Mouse (Mus musculus): ENCODE results near the gene Cers6. TPM values are rescaled to one million over a fixed set of nuclear protein-coding genes. Genes with fewer than 3 reads are reported as not detected.

The Cers6 gene
- polyA plus RNA-seq, 1 experiment from 2014 or later, result 70.7 TPM

- H3K4me3 ChIP-seq, result no peak overlapping the region
- ATAC-seq (replicated peaks), result no peak
- H3K27me3 ChIP-seq (replicated peaks), result no peaks in the 10 kb centered on the region
- no peaks in the 10 kb centered on the region for H3K36me3 ChIP-seq (replicated peaks)
- WGBS, result 96% methylated on average over 3 of the region's 3 CpGs
- H3K4me1 ChIP-seq, result peaks cover 12% of the 10 kb centered on the region; the same call in 1 of the 2 replicates
- H3K9ac ChIP-seq, result no peak overlapping the region
- no peaks in the 10 kb centered on the region for H3K9me3 ChIP-seq
- H3K27ac ChIP-seq, result no peak overlapping the region
- no peak overlapping the region for H3K4me2 ChIP-seq
Observed at GRCm38 (mm10) chr2:68956146-68956545, 94.9 kb downstream of the Cers6 start.

GRCm38 (mm10) chr2:68957831-68958230 is 96.6 kb downstream of the Cers6 start:
- Histone ChIP-seq H3K9me3 (no peaks in the 10 kb centered on the region), H3K4me1 (peaks cover 12% of the 10 kb centered on the region; the same call in 1 of the 2 replicates), H3K9ac (no peak overlapping the region), H3K27ac (peak overlapping the region; percentile 59; the same call in 1 of the 2 replicates), H3K4me3 (no peak overlapping the region), H3K27me3 (replicated peaks) (no peaks in the 10 kb centered on the region), H3K4me2 (no peak overlapping the region), H3K36me3 (replicated peaks) (no peaks in the 10 kb centered on the region)
- 68% methylated on average over 7 of the region's 7 CpGs for WGBS
- peak; percentile 77 for ATAC-seq (replicated peaks)

- 97% methylated on average over 4 of the region's 4 CpGs for WGBS
- no peak overlapping the region for H3K27ac ChIP-seq
- ATAC-seq (replicated peaks), result no peak
Observed at GRCm38 (mm10) chr2:68959573-68959972, 98.3 kb downstream of the Cers6 start.

GRCm38 (mm10) chr2:68960060-68960459 is 98.8 kb downstream of the Cers6 start:
- ATAC-seq (replicated peaks), result no peak
- 91% methylated on average over 5 of the region's 5 CpGs for WGBS

More at GRCm38 (mm10) chr2:68959573-68959972, 98.3 kb downstream of the Cers6 start:
- Histone ChIP-seq H3K9ac (no peak overlapping the region), H3K4me1 (peaks cover 12% of the 10 kb centered on the region; the same call in 1 of the 2 replicates), H3K4me3 (no peak overlapping the region), H3K9me3 (no peaks in the 10 kb centered on the region), H3K27me3 (replicated peaks) (no peaks in the 10 kb centered on the region), H3K4me2 (no peak overlapping the region), H3K36me3 (replicated peaks) (no peaks in the 10 kb centered on the region)

GRCm38 (mm10) chr2:68960620-68961019 is 99.4 kb downstream of the Cers6 start:
- Histone ChIP-seq H3K27ac (no peak overlapping the region), H3K27me3 (replicated peaks) (no peaks in the 10 kb centered on the region), H3K4me2 (no peak overlapping the region), H3K9me3 (no peaks in the 10 kb centered on the region), H3K9ac (no peak overlapping the region), H3K36me3 (replicated peaks) (no peaks in the 10 kb centered on the region), H3K4me3 (no peak overlapping the region), H3K4me1 (peaks cover 12% of the 10 kb centered on the region; the same call in 1 of the 2 replicates)
- ATAC-seq (replicated peaks), result no peak
- 88% methylated on average over 10 of the region's 10 CpGs for WGBS

More at GRCm38 (mm10) chr2:68960060-68960459, 98.8 kb downstream of the Cers6 start:
- no peak overlapping the region for H3K27ac ChIP-seq
- no peaks in the 10 kb centered on the region for H3K9me3 ChIP-seq
- no peak overlapping the region for H3K9ac ChIP-seq
- no peak overlapping the region for H3K4me3 ChIP-seq
- H3K4me2 ChIP-seq, result no peak overlapping the region
- H3K4me1 ChIP-seq, result peaks cover 12% of the 10 kb centered on the region; the same call in 1 of the 2 replicates
- no peaks in the 10 kb centered on the region for H3K27me3 ChIP-seq (replicated peaks)
- H3K36me3 ChIP-seq (replicated peaks), result no peaks in the 10 kb centered on the region

- H3K4me3 ChIP-seq, result no peak overlapping the region
- H3K4me2 ChIP-seq, result no peak overlapping the region
- no peaks in the 10 kb centered on the region for H3K27me3 ChIP-seq (replicated peaks)
- H3K4me1 ChIP-seq, result 0 out of 2 replicates have a peak, but pooled peaks cover 3% of the 10 kb centered on the region
- no peaks in the 10 kb centered on the region; the same call in 1 of the 2 replicates for H3K9me3 ChIP-seq
- ATAC-seq (replicated peaks), result peak; percentile 72; the same call in 1 of the 2 replicates
- WGBS, result 41% methylated on average over 1 of the region's 1 CpGs
- peak overlapping the region; percentile 30; the same call in 1 of the 2 replicates for H3K27ac ChIP-seq
- no peak overlapping the region for H3K9ac ChIP-seq
- no peaks in the 10 kb centered on the region for H3K36me3 ChIP-seq (replicated peaks)
Observed at GRCm38 (mm10) chr2:68966360-68966759, 105.1 kb downstream of the Cers6 start.

GRCm38 (mm10) chr2:68968028-68968427 is 106.8 kb downstream of the Cers6 start:
- Histone ChIP-seq H3K9me3 (no peaks in the 10 kb centered on the region; the same call in 1 of the 2 replicates), H3K27me3 (replicated peaks) (no peaks in the 10 kb centered on the region), H3K9ac (no peak overlapping the region), H3K4me1 (0 out of 2 replicates have a peak, but pooled peaks cover 3% of the 10 kb centered on the region), H3K4me3 (no peak overlapping the region), H3K4me2 (no peak overlapping the region), H3K36me3 (replicated peaks) (no peaks in the 10 kb centered on the region), H3K27ac (no peak overlapping the region)
- no peak for ATAC-seq (replicated peaks)
- 85% methylated on average over 8 of the region's 8 CpGs for WGBS

- 83% methylated on average over 5 of the region's 5 CpGs for WGBS
- no peak for ATAC-seq (replicated peaks)
- no peaks in the 10 kb centered on the region for H3K36me3 ChIP-seq (replicated peaks)
- H3K4me3 ChIP-seq, result no peak overlapping the region
- H3K4me2 ChIP-seq, result no peak overlapping the region
- no peaks in the 10 kb centered on the region; the same call in 1 of the 2 replicates for H3K9me3 ChIP-seq
- H3K27me3 ChIP-seq (replicated peaks), result no peaks in the 10 kb centered on the region
- no peak overlapping the region for H3K9ac ChIP-seq
- no peaks in the 10 kb centered on the region for H3K4me1 ChIP-seq
- no peak overlapping the region for H3K27ac ChIP-seq
Observed at GRCm38 (mm10) chr2:68971840-68972239, 110.6 kb downstream of the Cers6 start.

GRCm38 (mm10) chr2:68973753-68974152 is 112.5 kb downstream of the Cers6 start:
- H3K36me3 ChIP-seq (replicated peaks), result no peaks in the 10 kb centered on the region
- no peak overlapping the region for H3K4me3 ChIP-seq
- no peak overlapping the region for H3K4me2 ChIP-seq
- no peak for ATAC-seq (replicated peaks)
- 80% methylated on average over 2 of the region's 2 CpGs for WGBS
- no peaks in the 10 kb centered on the region for H3K27me3 ChIP-seq (replicated peaks)
- no peaks in the 10 kb centered on the region; the same call in 1 of the 2 replicates for H3K9me3 ChIP-seq
- no peaks in the 10 kb centered on the region for H3K4me1 ChIP-seq
- H3K9ac ChIP-seq, result no peak overlapping the region
- H3K27ac ChIP-seq, result no peak overlapping the region

GRCm38 (mm10) chr2:68975286-68975685 is 114.0 kb downstream of the Cers6 start:
- no peak for ATAC-seq (replicated peaks)
- H3K36me3 ChIP-seq (replicated peaks), result no peaks in the 10 kb centered on the region
- no peaks in the 10 kb centered on the region; the same call in 1 of the 2 replicates for H3K9me3 ChIP-seq
- no peak overlapping the region for H3K4me2 ChIP-seq
- no peak overlapping the region for H3K27ac ChIP-seq
- H3K4me1 ChIP-seq, result no peaks in the 10 kb centered on the region
- no peak overlapping the region for H3K9ac ChIP-seq
- 89% methylated on average over 6 of the region's 6 CpGs for WGBS
- H3K27me3 ChIP-seq (replicated peaks), result no peaks in the 10 kb centered on the region
- no peak overlapping the region for H3K4me3 ChIP-seq

- no peak overlapping the region for H3K4me3 ChIP-seq
- no peak for ATAC-seq (replicated peaks)
- no peak overlapping the region for H3K27ac ChIP-seq
- no peaks in the 10 kb centered on the region for H3K27me3 ChIP-seq (replicated peaks)
- H3K4me2 ChIP-seq, result no peak overlapping the region
- 89% methylated on average over 6 of the region's 6 CpGs for WGBS
- no peaks in the 10 kb centered on the region for H3K4me1 ChIP-seq
- no peaks in the 10 kb centered on the region for H3K9me3 ChIP-seq
- no peaks in the 10 kb centered on the region for H3K36me3 ChIP-seq (replicated peaks)
- no peak overlapping the region for H3K9ac ChIP-seq
Observed at GRCm38 (mm10) chr2:68975780-68976179, 114.5 kb downstream of the Cers6 start.

GRCm38 (mm10) chr2:68978244-68978643 is 117.0 kb downstream of the Cers6 start:
- H3K36me3 ChIP-seq (replicated peaks), result no peaks in the 10 kb centered on the region

More at GRCm38 (mm10) chr2:68978244-68978643, 117.0 kb downstream of the Cers6 start:
- H3K9me3 ChIP-seq, result no peaks in the 10 kb centered on the region
- peaks cover 14% of the 10 kb centered on the region for H3K4me1 ChIP-seq
- no peak overlapping the region for H3K4me2 ChIP-seq
- 69% methylated on average over 9 of the region's 9 CpGs for WGBS
- ATAC-seq (replicated peaks), result no peak
- no peak overlapping the region for H3K9ac ChIP-seq
- H3K27ac ChIP-seq, result no peak overlapping the region
- no peaks in the 10 kb centered on the region for H3K27me3 ChIP-seq (replicated peaks)
- no peak overlapping the region for H3K4me3 ChIP-seq

Data from midbrain, embryonic 15.5 days (tissue).